Mouse (Mus musculus) ES-Bruce4 (cell line): ENCODE data around the gene Elavl3.

ENCODE experiments used
- CTCF ChIP-seq: IDR thresholded peaks from one replicate; pipeline ENCODE4 v1.8.1; 2011; ENCODE audit warnings: low read depth, low read length
- EP300 ChIP-seq: IDR thresholded peaks from 2 replicates; pipeline ENCODE4 v1.6.1; 2011; ENCODE audit warnings: low read depth, low read length; ENCODE audit not compliant: insufficient read depth
- POLR2A ChIP-seq: IDR thresholded peaks from one replicate; pipeline ENCODE4 v1.8.1; 2011; ENCODE audit warnings: low read length; ENCODE audit not compliant: insufficient read depth

GRCm38 (mm10) chr9:22086012-22086411 is 34.2 kb upstream of the Elavl3 start:
- no peak for TF ChIP-seq POLR2A
- TF ChIP-seq CTCF, result no peak
- no peak for TF ChIP-seq EP300
